Mouse (Mus musculus): ENCODE data around the gene Gm38392. TPM values are rescaled to one million over a fixed set of nuclear protein-coding genes. Genes with fewer than 3 reads are reported as not detected.

Gene Gm38392
- polyA plus RNA-seq, 2 experiments = 5.4 TPM; not detected in 1

- 53% methylated on average over 2 of the region's 2 CpGs for WGBS
- Histone ChIP-seq H3K27ac (replicated peaks; ENCODE audit: low read depth, low read length) (no peak overlapping the region), H3K27me3 (ENCODE audit: control insufficient read depth, insufficient read depth, low read length) (peaks cover 94% of the 10 kb centered on the region), H3K36me3 (ENCODE audit: control insufficient read depth, insufficient read depth, low read length) (no peaks in the 10 kb centered on the region), H3K4me2 (replicated peaks; ENCODE audit: low read depth, low read length, severe bottlenecking) (no peak overlapping the region), H3K4me3 (replicated peaks; ENCODE audit: low read length) (no peak overlapping the region), H3K4me1 (ENCODE audit: control insufficient read depth, insufficient read depth, low read length) (peaks cover 5% of the 10 kb centered on the region; the same call in 1 of the 2 replicates), H3K9ac (ENCODE audit: low read depth, low read length, severe bottlenecking) (no peak overlapping the region), H3K9me3 (ENCODE audit: control insufficient read depth, low read length) (no peaks in the 10 kb centered on the region)
- no peak for TF ChIP-seq POLR2A (IDR thresholded peaks at IDR 0.05; ENCODE audit: borderline replicate concordance, extremely low read depth, insufficient read depth, insufficient read length)
- DNase-seq (ENCODE audit: low spot score) = no peak
- no peak for ATAC-seq (ENCODE audit: low FRiP score, low read depth)
Measured at GRCm38 (mm10) chr3:88199541-88200110, 87.4 kb downstream of the Gm38392 start.

- no peak for ATAC-seq (ENCODE audit: low FRiP score, low read depth)
- no peaks in the 10 kb centered on the region for H3K9me3 ChIP-seq (ENCODE audit: control insufficient read depth, low read length)
- DNase-seq (ENCODE audit: low spot score) = no peak
- H3K36me3 ChIP-seq (ENCODE audit: control insufficient read depth, insufficient read depth, low read length) = no peaks in the 10 kb centered on the region
- H3K27me3 ChIP-seq (ENCODE audit: control insufficient read depth, insufficient read depth, low read length) = peaks cover 88% of the 10 kb centered on the region
- no peak overlapping the region for H3K9ac ChIP-seq (ENCODE audit: low read depth, low read length, severe bottlenecking)
- no peak for TF ChIP-seq POLR2A (IDR thresholded peaks at IDR 0.05; ENCODE audit: borderline replicate concordance, extremely low read depth, insufficient read depth, insufficient read length)
- peaks cover 5% of the 10 kb centered on the region; the same call in 1 of the 2 replicates for H3K4me1 ChIP-seq (ENCODE audit: control insufficient read depth, insufficient read depth, low read length)
- H3K4me3 ChIP-seq (replicated peaks; ENCODE audit: low read length) = no peak overlapping the region
- H3K4me2 ChIP-seq (replicated peaks; ENCODE audit: low read depth, low read length, severe bottlenecking) = no peak overlapping the region
- H3K27ac ChIP-seq (replicated peaks; ENCODE audit: low read depth, low read length) = no peak overlapping the region
- 4% methylated on average over 9 of the region's 9 CpGs for WGBS
Measured at GRCm38 (mm10) chr3:88198505-88199020, 88.4 kb downstream of the Gm38392 start.

GRCm38 (mm10) chr3:88197741-88198504 lies 89.1 kb downstream of the Gm38392 start:
- Histone ChIP-seq H3K9me3 (ENCODE audit: control insufficient read depth, low read length) (no peaks in the 10 kb centered on the region), H3K4me3 (replicated peaks; ENCODE audit: low read length) (no peak overlapping the region), H3K27ac (replicated peaks; ENCODE audit: low read depth, low read length) (no peak overlapping the region), H3K27me3 (ENCODE audit: control insufficient read depth, insufficient read depth, low read length) (peaks cover 83% of the 10 kb centered on the region), H3K9ac (ENCODE audit: low read depth, low read length, severe bottlenecking) (no peak overlapping the region), H3K36me3 (ENCODE audit: control insufficient read depth, insufficient read depth, low read length) (no peaks in the 10 kb centered on the region), H3K4me1 (ENCODE audit: control insufficient read depth, insufficient read depth, low read length) (peaks cover 5% of the 10 kb centered on the region; the same call in 1 of the 2 replicates), H3K4me2 (replicated peaks; ENCODE audit: low read depth, low read length, severe bottlenecking) (no peak overlapping the region)
- WGBS = 10% methylated on average over 10 of the region's 10 CpGs
- no peak for TF ChIP-seq POLR2A (IDR thresholded peaks at IDR 0.05; ENCODE audit: borderline replicate concordance, extremely low read depth, insufficient read depth, insufficient read length)
- ATAC-seq (ENCODE audit: low FRiP score, low read depth) = no peak
- no peak for DNase-seq (ENCODE audit: low spot score)

Small RNA genes lying within 50 kb of the gene (microRNA-seq; reads per million reads assigned to microRNA genes)
- gene Gm25641 (not detected), gene Mir3093 (not detected), gene Mir9-1 (not detected)

Other genes starting within 250 kb of the Gm38392 start
- 8.3 and 16.2 TPM in 2 replicates for gene Gpatch4, start 244.1 kb downstream of the Gm38392 start, polyA plus RNA-seq (2012; rRNA removed)
- gene Gpatch4, start 244.1 kb downstream of the Gm38392 start, polyA plus RNA-seq (2014; fragmentation: Nextera tagmentation; extraction: Ambion mirVana) = 29.7 and 30.2 TPM in 2 replicates
- 101 and 123 TPM in 2 replicates for gene Naxe, start 228.7 kb downstream of the Gm38392 start, polyA plus RNA-seq (2012; rRNA removed)
- gene Naxe, start 228.7 kb downstream of the Gm38392 start, polyA plus RNA-seq (2014; fragmentation: Nextera tagmentation; extraction: Ambion mirVana) = 203 and 215 TPM in 2 replicates
- 0.03 TPM in 1 of 2 replicates, not detected in the other for gene Ttc24, start 208.9 kb downstream of the Gm38392 start, polyA plus RNA-seq (2012; rRNA removed)
- gene Ttc24, start 208.9 kb downstream of the Gm38392 start, polyA plus RNA-seq (2014; fragmentation: Nextera tagmentation; extraction: Ambion mirVana) = not detected in 2 replicates
- 38.8 and 50.5 TPM in 2 replicates for gene Iqgap3, start 205.2 kb downstream of the Gm38392 start, polyA plus RNA-seq (2012; rRNA removed)
- gene Iqgap3, start 205.2 kb downstream of the Gm38392 start, polyA plus RNA-seq (2014; fragmentation: Nextera tagmentation; extraction: Ambion mirVana) = 20.0 and 21.0 TPM in 2 replicates
- 58.7 and 79.0 TPM in 2 replicates for gene Mef2d, start 144.8 kb downstream of the Gm38392 start, polyA plus RNA-seq (2012; rRNA removed)
- gene Mef2d, start 144.8 kb downstream of the Gm38392 start, polyA plus RNA-seq (2014; fragmentation: Nextera tagmentation; extraction: Ambion mirVana) = 27.4 and 29.6 TPM in 2 replicates
- gene Rhbg, start 32.5 kb downstream of the Gm38392 start, polyA plus RNA-seq (2012; rRNA removed) = 10.5 and 11.0 TPM in 2 replicates
- 17.0 and 17.2 TPM in 2 replicates for gene Rhbg, start 32.5 kb downstream of the Gm38392 start, polyA plus RNA-seq (2014; fragmentation: Nextera tagmentation; extraction: Ambion mirVana)
- 4.3 and 8.6 TPM in 2 replicates for gene Tsacc, start 9.8 kb upstream of the Gm38392 start, polyA plus RNA-seq (2012; rRNA removed)
- 9.4 and 14.3 TPM in 2 replicates for gene Tsacc, start 9.8 kb upstream of the Gm38392 start, polyA plus RNA-seq (2014; fragmentation: Nextera tagmentation; extraction: Ambion mirVana)
- gene Cct3, start 9.9 kb upstream of the Gm38392 start, polyA plus RNA-seq (2012; rRNA removed) = 285 and 326 TPM in 2 replicates
- 476 and 516 TPM in 2 replicates for gene Cct3, start 9.9 kb upstream of the Gm38392 start, polyA plus RNA-seq (2014; fragmentation: Nextera tagmentation; extraction: Ambion mirVana)
- gene Glmp, start 37.8 kb upstream of the Gm38392 start, polyA plus RNA-seq (2012; rRNA removed) = 131 and 152 TPM in 2 replicates
- gene Glmp, start 37.8 kb upstream of the Gm38392 start, polyA plus RNA-seq (2014; fragmentation: Nextera tagmentation; extraction: Ambion mirVana) = 127 and 130 TPM in 2 replicates
- gene Tmem79, start 48.9 kb upstream of the Gm38392 start, polyA plus RNA-seq (2012; rRNA removed) = 14.3 and 14.4 TPM in 2 replicates
- 19.2 and 22.3 TPM in 2 replicates for gene Tmem79, start 48.9 kb upstream of the Gm38392 start, polyA plus RNA-seq (2014; fragmentation: Nextera tagmentation; extraction: Ambion mirVana)
- 83.3 and 88.1 TPM in 2 replicates for gene Smg5, start 49.0 kb upstream of the Gm38392 start, polyA plus RNA-seq (2012; rRNA removed)
- 33.8 and 40.1 TPM in 2 replicates for gene Smg5, start 49.0 kb upstream of the Gm38392 start, polyA plus RNA-seq (2014; fragmentation: Nextera tagmentation; extraction: Ambion mirVana)
- gene Paqr6, start 77.4 kb upstream of the Gm38392 start, polyA plus RNA-seq (2012; rRNA removed) = 15.9 and 17.2 TPM in 2 replicates
- 13.9 and 15.1 TPM in 2 replicates for gene Paqr6, start 77.4 kb upstream of the Gm38392 start, polyA plus RNA-seq (2014; fragmentation: Nextera tagmentation; extraction: Ambion mirVana)
- 2.0 and 2.2 TPM in 2 replicates for gene Bglap3, start 85.5 kb upstream of the Gm38392 start, polyA plus RNA-seq (2012; rRNA removed)
- gene Bglap3, start 85.5 kb upstream of the Gm38392 start, polyA plus RNA-seq (2014; fragmentation: Nextera tagmentation; extraction: Ambion mirVana) = 1.7 and 2.5 TPM in 2 replicates
- gene Bglap2, start 91.5 kb upstream of the Gm38392 start, polyA plus RNA-seq (2012; rRNA removed) = 0.52 and 0.60 TPM in 2 replicates
- 0.77 and 1.9 TPM in 2 replicates for gene Bglap2, start 91.5 kb upstream of the Gm38392 start, polyA plus RNA-seq (2014; fragmentation: Nextera tagmentation; extraction: Ambion mirVana)
- gene Bglap, start 97.3 kb upstream of the Gm38392 start, polyA plus RNA-seq (2012; rRNA removed) = 0.94 and 1.00 TPM in 2 replicates
- gene Bglap, start 97.3 kb upstream of the Gm38392 start, polyA plus RNA-seq (2014; fragmentation: Nextera tagmentation; extraction: Ambion mirVana) = 1.7 and 3.1 TPM in 2 replicates
- gene Pmf1, start 123.1 kb upstream of the Gm38392 start, polyA plus RNA-seq (2012; rRNA removed) = 99.9 and 108 TPM in 2 replicates
- gene Pmf1, start 123.1 kb upstream of the Gm38392 start, polyA plus RNA-seq (2014; fragmentation: Nextera tagmentation; extraction: Ambion mirVana) = 109 and 114 TPM in 2 replicates
- gene Slc25a44, start 137.9 kb upstream of the Gm38392 start, polyA plus RNA-seq (2012; rRNA removed) = 21.2 and 24.0 TPM in 2 replicates
- 18.0 and 19.1 TPM in 2 replicates for gene Slc25a44, start 137.9 kb upstream of the Gm38392 start, polyA plus RNA-seq (2014; fragmentation: Nextera tagmentation; extraction: Ambion mirVana)
- gene Sema4a, start 174.0 kb upstream of the Gm38392 start, polyA plus RNA-seq (2012; rRNA removed) = 13.5 and 16.0 TPM in 2 replicates
- 12.9 and 14.4 TPM in 2 replicates for gene Sema4a, start 174.0 kb upstream of the Gm38392 start, polyA plus RNA-seq (2014; fragmentation: Nextera tagmentation; extraction: Ambion mirVana)
- 238 and 364 TPM in 2 replicates for gene Lmna, start 222.7 kb upstream of the Gm38392 start, polyA plus RNA-seq (2012; rRNA removed)
- gene Lmna, start 222.7 kb upstream of the Gm38392 start, polyA plus RNA-seq (2014; fragmentation: Nextera tagmentation; extraction: Ambion mirVana) = 378 and 402 TPM in 2 replicates
- gene Mex3a, start 245.2 kb upstream of the Gm38392 start, polyA plus RNA-seq (2012; rRNA removed) = 49.3 and 60.8 TPM in 2 replicates
- gene Mex3a, start 245.2 kb upstream of the Gm38392 start, polyA plus RNA-seq (2014; fragmentation: Nextera tagmentation; extraction: Ambion mirVana) = 26.7 and 33.1 TPM in 2 replicates

Measured in limb, embryonic 14.5 days (tissue).